Mouse (Mus musculus) ES-E14 (cell line): ENCODE measurements around the gene Acss3.

Source experiments
- CHD2 ChIP-seq: IDR thresholded peaks from 2 replicates; pipeline ENCODE4 v1.6.1; 2014; ENCODE audit warnings: mild to moderate bottlenecking, low read depth, low read length, inconsistent platforms
- MAFK ChIP-seq: IDR thresholded peaks from 2 replicates; pipeline ENCODE4 v1.6.1; 2014; ENCODE audit warnings: mild to moderate bottlenecking, low read depth, low read length, inconsistent platforms; ENCODE audit not compliant: insufficient read depth
- ZC3H11A ChIP-seq: IDR thresholded peaks from 2 replicates; pipeline ENCODE4 v1.6.1; 2012; ENCODE audit warnings: low read depth, mild to moderate bottlenecking, inconsistent platforms, low read length, borderline replicate concordance
- ZNF384 ChIP-seq: IDR thresholded peaks from 2 replicates; pipeline ENCODE4 v1.6.1; 2012; ENCODE audit warnings: low read depth, low read length, inconsistent platforms

GRCm38 (mm10) chr10:106924798-106925197, 198.7 kb downstream of the Acss3 start:
- TF ChIP-seq ZC3H11A (no peak), CHD2 (no peak), MAFK (no peak), ZNF384 (no peak)
